Mouse (Mus musculus) small intestine, adult 2 months (tissue): ENCODE measurements around the gene Copz1. TPM values are rescaled to one million over a fixed set of nuclear protein-coding genes. Genes with fewer than 3 reads are reported as not detected.

Source experiments
- H3K27ac ChIP-seq: fragments of 200-500 bp; 2 replicates; pipeline ENCODE4 v1.5.1; 2012; ENCODE audit warnings: low read depth, low read length, control low read depth, inconsistent platforms; ENCODE audit not compliant: insufficient read depth
- H3K27me3 ChIP-seq: fragments of 200-500 bp; 2 replicates; pipeline ENCODE4 v1.6.1; 2012; ENCODE audit warnings: mild to moderate bottlenecking, moderate library complexity, low read length, inconsistent platforms; ENCODE audit not compliant: control insufficient read depth, insufficient read depth
- H3K36me3 ChIP-seq: fragments of 200-500 bp; 2 replicates; pipeline ENCODE4 v1.6.1; 2012; ENCODE audit warnings: mild to moderate bottlenecking, low read length, control low read depth, inconsistent platforms; ENCODE audit not compliant: control insufficient read depth, insufficient read depth
- H3K4me1 ChIP-seq: fragments of 200-500 bp; 2 replicates; pipeline ENCODE4 v1.6.1; 2012; ENCODE audit warnings: low read length, inconsistent platforms, mixed read lengths; ENCODE audit not compliant: control insufficient read depth, insufficient read depth, insufficient read length
- H3K4me3 ChIP-seq: fragments of 200-500 bp; 2 replicates; pipeline ENCODE4 v1.5.1; 2012; ENCODE audit warnings: low read depth, mild to moderate bottlenecking, control low read depth, inconsistent platforms, low read length, moderate library complexity
- CTCF ChIP-seq: fragments of 200-500 bp; IDR thresholded peaks from 2 replicates; pipeline ENCODE4 v1.5.1; 2012; ENCODE audit warnings: low read depth, mild to moderate bottlenecking, control low read depth, inconsistent platforms, low read length, moderate library complexity, mixed read lengths; ENCODE audit not compliant: insufficient replicate concordance, insufficient read length; ENCODE audit errors: extremely low read depth
- POLR2A ChIP-seq: fragments of 200-500 bp; IDR thresholded peaks from 2 replicates; pipeline ENCODE4 v1.6.1; 2012; ENCODE audit warnings: low read depth, mild to moderate bottlenecking, control low read depth, inconsistent platforms, low read length, moderate library complexity
- WGBS: fragments of 180-500 bp; shearing (Covaris S2); methylation state at CpG from one replicate; pipeline ENCODE4 v1.1.7; 2018; 5-methylcytosine and 5-hydroxymethylcytosine counted together
- polyA plus RNA-seq: library from polyadenylated mRNA; depleted of rRNA; stranded (reverse); fragments of >200 nt; gene quantifications from 2 replicates; pipeline ENCODE4 v1.2.3, GENCODE M21; 2012

Copz1 gene
- polyA plus RNA-seq, 1 experiment, result 111 TPM

DNA sequence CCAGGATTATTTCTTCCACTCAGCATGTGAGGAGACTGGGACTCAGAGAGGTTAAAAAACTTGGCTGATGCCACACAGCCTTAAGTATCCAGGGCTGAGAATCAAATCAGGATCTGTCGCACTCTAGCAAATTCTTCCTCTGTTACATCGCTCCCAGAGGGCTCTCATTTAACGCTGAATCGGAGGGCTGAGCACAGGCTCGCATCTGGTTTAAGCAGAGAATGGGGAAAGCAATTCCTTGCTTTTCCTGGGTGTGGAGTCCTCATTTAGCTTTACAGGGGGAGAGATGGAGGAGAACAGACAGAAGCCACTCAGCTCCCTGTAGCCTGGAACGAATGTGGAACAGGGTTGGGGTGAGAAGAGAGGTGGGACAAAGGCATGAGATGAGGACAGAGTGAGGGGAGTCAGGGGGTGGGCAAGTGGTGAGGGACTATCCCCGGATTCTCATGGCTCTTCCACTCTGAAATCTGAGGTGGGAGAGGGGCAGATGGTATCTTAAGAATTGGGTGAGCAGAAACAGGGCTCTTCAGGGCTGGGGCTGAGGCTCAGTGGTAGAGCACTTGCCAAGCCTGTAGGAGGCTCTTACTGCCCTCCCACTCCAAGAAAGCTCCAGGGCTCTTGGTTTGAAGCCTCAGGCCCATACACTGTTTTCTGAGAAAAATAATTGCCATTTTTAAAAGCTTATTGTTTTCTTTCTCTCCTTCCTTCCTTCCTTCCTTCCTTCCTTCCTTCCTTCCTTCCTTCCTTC lies 63.1 kb downstream of the Copz1 start:
- 62% methylated on average over 7 of the region's 7 CpGs for WGBS
- 0 out of 2 replicates have a peak, but pooled peaks cover 3% of the 10 kb centered on the region for H3K4me1 ChIP-seq
- peaks cover 8% of the 10 kb centered on the region for H3K27me3 ChIP-seq
- TF ChIP-seq CTCF, result no peak
- TF ChIP-seq POLR2A, result no peak
- no peak overlapping the region for H3K27ac ChIP-seq
- H3K4me3 ChIP-seq, result no peak overlapping the region
- H3K36me3 ChIP-seq, result no peaks in the 10 kb centered on the region

- Histone ChIP-seq H3K27me3 (peaks cover 8% of the 10 kb centered on the region), H3K27ac (no peak overlapping the region), H3K4me1 (0 out of 2 replicates have a peak, but pooled peaks cover 3% of the 10 kb centered on the region), H3K4me3 (no peak overlapping the region), H3K36me3 (no peaks in the 10 kb centered on the region)
- WGBS, result 21% methylated on average over 11 of the region's 11 CpGs
- TF ChIP-seq CTCF, result no peak
- no peak for TF ChIP-seq POLR2A
Measured at GRCm38 (mm10) chr15:103336996-103337667, 64.6 kb downstream of the Copz1 start.

DNA sequence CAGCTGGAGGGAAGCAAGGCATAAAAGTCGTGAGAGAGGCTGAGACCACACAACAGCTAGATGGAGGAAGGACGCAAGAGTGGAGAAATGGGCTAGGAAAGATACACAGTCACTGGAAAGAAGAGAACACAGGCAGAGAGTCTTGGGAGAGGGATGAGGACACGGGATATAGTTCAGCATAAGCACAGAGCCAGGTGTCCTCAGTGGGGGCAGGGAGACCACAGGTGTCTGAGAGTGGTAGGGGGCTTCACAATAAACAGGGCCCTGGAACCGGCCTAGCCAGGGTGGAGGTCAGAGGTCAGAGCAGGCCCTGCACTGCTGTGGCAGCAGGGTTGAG lies 66.3 kb downstream of the Copz1 start:
- Histone ChIP-seq H3K27me3 (peaks cover 8% of the 10 kb centered on the region), H3K4me1 (0 out of 2 replicates have a peak, but pooled peaks cover 3% of the 10 kb centered on the region), H3K36me3 (no peaks in the 10 kb centered on the region), H3K4me3 (no peak overlapping the region), H3K27ac (no peak overlapping the region)
- 70% methylated on average over 4 of the region's 4 CpGs for WGBS
- no peak for TF ChIP-seq POLR2A
- no peak for TF ChIP-seq CTCF

DNA sequence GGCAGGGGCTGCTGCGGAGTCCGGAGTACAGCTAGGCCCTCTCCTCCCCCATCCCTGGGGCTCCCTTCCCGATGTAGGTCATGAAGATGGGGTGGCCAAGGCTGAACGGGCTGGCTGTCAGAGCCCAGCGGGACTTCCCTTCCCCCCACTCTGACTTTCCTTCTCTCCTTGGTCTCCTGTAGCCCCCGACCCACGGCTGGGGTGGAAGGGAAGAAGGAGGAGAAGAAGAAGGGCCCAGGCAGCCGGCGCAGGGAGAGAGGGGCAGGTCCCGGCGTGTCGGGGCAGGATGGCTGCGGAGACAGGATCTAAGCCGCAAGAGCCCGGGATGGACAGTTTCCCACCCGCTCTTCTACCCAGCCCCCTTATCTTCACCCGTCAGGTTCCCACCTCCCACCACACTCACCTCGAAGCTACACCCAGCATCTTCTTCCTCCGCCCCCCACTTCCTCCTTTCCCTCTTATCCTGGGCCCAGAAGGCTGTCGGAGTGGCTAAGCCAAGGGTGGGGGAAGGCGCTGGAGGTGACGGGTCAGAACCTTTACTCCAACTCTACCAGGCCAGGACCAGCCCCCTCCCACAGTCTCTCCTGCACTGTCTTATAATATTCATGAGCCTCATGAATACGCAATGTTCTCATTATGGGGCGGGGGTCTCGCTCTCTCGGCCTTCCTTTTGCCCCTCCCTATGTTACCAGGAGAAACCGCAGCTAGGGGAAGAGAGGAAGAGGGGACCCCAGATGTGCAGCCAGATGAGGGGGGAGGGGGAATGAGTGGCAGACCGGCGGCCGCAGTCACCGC lies 66.8 kb downstream of the Copz1 start:
- peak overlapping the region; percentile 79 for H3K4me3 ChIP-seq
- 0 out of 2 replicates have a peak, but pooled peaks cover 3% of the 10 kb centered on the region for H3K4me1 ChIP-seq
- 22% methylated on average over 30 of the region's 31 CpGs for WGBS

GRCm38 (mm10) chr15:103339961-103340337 lies 67.4 kb downstream of the Copz1 start, which contains the start of gene Zfp385a:
TSS of gene Zfp385a (minus strand) at chr15:103340093.
- TF ChIP-seq POLR2A (no peak), CTCF (no peak)
- 1% methylated on average over 26 of the region's 26 CpGs for WGBS
- Histone ChIP-seq H3K27me3 (peaks cover 8% of the 10 kb centered on the region), H3K36me3 (peaks cover 2% of the 10 kb centered on the region; the same call in 1 of the 2 replicates), H3K4me3 (peak within 1 kb of the TSS; percentile 79), H3K4me1 (0 out of 2 replicates have a peak, but pooled peaks cover 3% of the 10 kb centered on the region), H3K27ac (no peak within 1 kb of the TSS)

More for the DNA sequence above, 66.8 kb downstream of the Copz1 start:
- H3K36me3 ChIP-seq, result no peaks in the 10 kb centered on the region
- peaks cover 8% of the 10 kb centered on the region for H3K27me3 ChIP-seq
- no peak overlapping the region for H3K27ac ChIP-seq
- TF ChIP-seq POLR2A, result peak; percentile 27; the same call in 1 of the 2 replicates
- no peak for TF ChIP-seq CTCF

DNA sequence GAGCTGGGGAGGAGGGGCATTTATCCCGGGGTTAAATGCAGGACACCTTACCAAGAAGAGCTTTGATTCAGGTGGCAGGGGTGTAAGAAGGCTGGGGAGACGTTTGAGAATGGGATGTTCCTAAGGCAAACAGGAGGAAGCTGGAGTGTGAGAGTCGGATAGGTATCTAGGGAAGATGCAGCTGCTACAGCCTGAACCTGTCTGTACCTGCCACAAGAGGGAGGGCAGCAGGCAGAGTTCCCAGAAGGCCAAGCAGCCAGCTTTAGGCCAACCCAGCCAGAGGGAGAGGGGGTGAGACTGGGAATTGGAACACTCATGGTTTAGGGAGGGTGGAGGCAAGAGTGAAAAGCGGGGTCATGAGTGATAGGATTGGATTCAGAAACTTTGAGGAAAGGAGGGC lies 68.3 kb downstream of the Copz1 start:
- peaks cover 4% of the 10 kb centered on the region for H3K36me3 ChIP-seq
- H3K27ac ChIP-seq, result no peak overlapping the region
- WGBS, result 26% methylated on average over 4 of the region's 4 CpGs
- 0 out of 2 replicates have a peak, but pooled peaks cover 3% of the 10 kb centered on the region for H3K4me1 ChIP-seq
- no peak overlapping the region for H3K4me3 ChIP-seq
- no peak for TF ChIP-seq POLR2A
- TF ChIP-seq CTCF, result peak; percentile 16; the same call in 1 of the 2 replicates
- peaks cover 8% of the 10 kb centered on the region for H3K27me3 ChIP-seq
